Mouse (Mus musculus): ENCODE results near the gene Psme3. TPM values are rescaled to one million over a fixed set of nuclear protein-coding genes. Genes with fewer than 3 reads are reported as not detected.

Psme3 gene
- polyA plus RNA-seq, 1 experiment, result 89.0 TPM

- H3ac ChIP-seq (ENCODE audit: control insufficient read depth, insufficient read length), result no peak within 1 kb of the TSS
- peaks cover 44% of the 10 kb centered on the region for H3K27me3 ChIP-seq (ENCODE audit: control insufficient read depth, insufficient read depth, insufficient read length)
- H3K36me3 ChIP-seq (ENCODE audit: control insufficient read depth, insufficient read depth), result no peaks in the 10 kb centered on the region
- H3K79me2 ChIP-seq (ENCODE audit: control insufficient read depth, insufficient read depth), result no peaks in the 10 kb centered on the region
- no peak within 1 kb of the TSS for H3K4me2 ChIP-seq (ENCODE audit: low read depth)
- H3K4me3 ChIP-seq, result no peak within 1 kb of the TSS
- TF ChIP-seq POLR2A (IDR thresholded peaks at IDR 0.05; ENCODE audit: insufficient read length, low read depth) (no peak), POLR2AphosphoS2 (IDR thresholded peaks at IDR 0.05; ENCODE audit: insufficient read length, low read depth) (no peak), TCF3 (IDR thresholded peaks at IDR 0.05; ENCODE audit: insufficient read length, low read depth) (no peak)
Observed at GRCm38 (mm10) chr11:101367326-101367935, 51.4 kb downstream of the Psme3 start, which contains the start of gene G6pc. TSS of gene G6pc (plus strand) at chr11:101367561.

- Histone ChIP-seq H3K27me3 (ENCODE audit: control insufficient read depth, insufficient read depth, insufficient read length) (peaks cover 47% of the 10 kb centered on the region), H3K4me2 (ENCODE audit: low read depth) (no peak overlapping the region), H3K79me2 (ENCODE audit: control insufficient read depth, insufficient read depth) (no peaks in the 10 kb centered on the region), H3K4me3 (no peak overlapping the region), H3K36me3 (ENCODE audit: control insufficient read depth, insufficient read depth) (no peaks in the 10 kb centered on the region), H3ac (ENCODE audit: control insufficient read depth, insufficient read length) (no peak overlapping the region)
- TF ChIP-seq POLR2AphosphoS2 (IDR thresholded peaks at IDR 0.05; ENCODE audit: insufficient read length, low read depth) (no peak), MYOG (IDR thresholded peaks at IDR 0.05; ENCODE audit: control insufficient read depth in 1 of 3, insufficient read depth in 1 of 3, insufficient read length in 2 of 3, low read depth in 2 of 3) (no peak), USF1 (IDR thresholded peaks at IDR 0.05; ENCODE audit: low read depth) (no peak)
Observed at GRCm38 (mm10) chr11:101370141-101370540, 54.1 kb downstream of the Psme3 start.

Other genes starting within 250 kb of the Psme3 start
- 19.8 TPM for gene Naglu, start 246.2 kb upstream of the Psme3 start, polyA plus RNA-seq (2012; fragmentation: generic; extraction: Trizol)
- 0.49 TPM for gene Hsd17b1, start 237.8 kb upstream of the Psme3 start, polyA plus RNA-seq (2012; fragmentation: generic; extraction: Trizol)
- 39.7 TPM for gene Coasy, start 233.6 kb upstream of the Psme3 start, polyA plus RNA-seq (2012; fragmentation: generic; extraction: Trizol)
- gene Mlx, start 228.9 kb upstream of the Psme3 start, polyA plus RNA-seq (2012; fragmentation: generic; extraction: Trizol), result 29.3 TPM
- gene Psmc3ip, start 220.8 kb upstream of the Psme3 start, polyA plus RNA-seq (2012; fragmentation: generic; extraction: Trizol), result 7.1 TPM
- gene Retreg3, start 196.3 kb upstream of the Psme3 start, polyA plus RNA-seq (2012; fragmentation: generic; extraction: Trizol), result 41.2 TPM
- gene Tubg1, start 196.3 kb upstream of the Psme3 start, polyA plus RNA-seq (2012; fragmentation: generic; extraction: Trizol), result 87.5 TPM
- gene Tubg2, start 160.3 kb upstream of the Psme3 start, polyA plus RNA-seq (2012; fragmentation: generic; extraction: Trizol), result 0.18 TPM
- gene Cntnap1, start 145.7 kb upstream of the Psme3 start, polyA plus RNA-seq (2012; fragmentation: generic; extraction: Trizol), result 1.3 TPM
- gene Plekhh3, start 144.9 kb upstream of the Psme3 start, polyA plus RNA-seq (2012; fragmentation: generic; extraction: Trizol), result 53.6 TPM
- 0.56 TPM for gene Ccr10, start 140.8 kb upstream of the Psme3 start, polyA plus RNA-seq (2012; fragmentation: generic; extraction: Trizol)
- gene Ezh1, start 89.8 kb upstream of the Psme3 start, polyA plus RNA-seq (2012; fragmentation: generic; extraction: Trizol), result 13.7 TPM
- gene Ramp2, start 70.2 kb upstream of the Psme3 start, polyA plus RNA-seq (2012; fragmentation: generic; extraction: Trizol), result 2.5 TPM
- 141 TPM for gene Vps25, start 62.5 kb upstream of the Psme3 start, polyA plus RNA-seq (2012; fragmentation: generic; extraction: Trizol)
- gene Wnk4, start 55.6 kb upstream of the Psme3 start, polyA plus RNA-seq (2012; fragmentation: generic; extraction: Trizol), result 0.19 TPM
- gene Cntd1, start 37.2 kb upstream of the Psme3 start, polyA plus RNA-seq (2012; fragmentation: generic; extraction: Trizol), result 0.07 TPM
- 155 TPM for gene Coa3, start 37.1 kb upstream of the Psme3 start, polyA plus RNA-seq (2012; fragmentation: generic; extraction: Trizol)
- gene Becn1, start 13.9 kb upstream of the Psme3 start, polyA plus RNA-seq (2012; fragmentation: generic; extraction: Trizol), result 134 TPM
- 1.2 TPM for gene Aoc2, start 8.8 kb downstream of the Psme3 start, polyA plus RNA-seq (2012; fragmentation: generic; extraction: Trizol)
- 0.02 TPM for gene Aoc3, start 14.4 kb downstream of the Psme3 start, polyA plus RNA-seq (2012; fragmentation: generic; extraction: Trizol)
- not detected for gene G6pc, start 51.3 kb downstream of the Psme3 start, polyA plus RNA-seq (2012; fragmentation: generic; extraction: Trizol)
- 31.2 TPM for gene Aarsd1, start 101.4 kb downstream of the Psme3 start, polyA plus RNA-seq (2012; fragmentation: generic; extraction: Trizol)
- 3.8 TPM for gene Gm27029, start 108.6 kb downstream of the Psme3 start, polyA plus RNA-seq (2012; fragmentation: generic; extraction: Trizol)
- 13.6 TPM for gene Rundc1, start 108.9 kb downstream of the Psme3 start, polyA plus RNA-seq (2012; fragmentation: generic; extraction: Trizol)
- 58.8 TPM for gene Ptges3l, start 109.1 kb downstream of the Psme3 start, polyA plus RNA-seq (2012; fragmentation: generic; extraction: Trizol)
- gene Rpl27, start 126.1 kb downstream of the Psme3 start, polyA plus RNA-seq (2012; fragmentation: generic; extraction: Trizol), result 2,022 TPM
- 24.8 TPM for gene Ifi35, start 132.2 kb downstream of the Psme3 start, polyA plus RNA-seq (2012; fragmentation: generic; extraction: Trizol)
- gene Rnd2, start 148.8 kb downstream of the Psme3 start, polyA plus RNA-seq (2012; fragmentation: generic; extraction: Trizol), result 20.9 TPM
- gene Vat1, start 150.0 kb downstream of the Psme3 start, polyA plus RNA-seq (2012; fragmentation: generic; extraction: Trizol), result 283 TPM
- 1.0 TPM for gene Brca1, start 235.7 kb downstream of the Psme3 start, polyA plus RNA-seq (2012; fragmentation: generic; extraction: Trizol)
- 33.0 TPM for gene Nbr1, start 235.9 kb downstream of the Psme3 start, polyA plus RNA-seq (2012; fragmentation: generic; extraction: Trizol)